Mouse (Mus musculus) kidney, adult 2 months (tissue): ENCODE measurements around the gene Tspan14.

Experiments used
- CTCF ChIP-seq: fragments of 200-500 bp; conservative IDR thresholded peaks from 2 replicates; pipeline ENCODE4 v1.5.1; 2011; ENCODE audit warnings: low read depth, mild to moderate bottlenecking, control low read depth, low read length, moderate library complexity, mixed read lengths; ENCODE audit not compliant: insufficient read depth, insufficient read length
- POLR2A ChIP-seq: fragments of 200-500 bp; IDR thresholded peaks from one replicate; pipeline ENCODE4 v1.6.1; 2011; ENCODE audit warnings: low read depth, low read length, control low read depth

DNA sequence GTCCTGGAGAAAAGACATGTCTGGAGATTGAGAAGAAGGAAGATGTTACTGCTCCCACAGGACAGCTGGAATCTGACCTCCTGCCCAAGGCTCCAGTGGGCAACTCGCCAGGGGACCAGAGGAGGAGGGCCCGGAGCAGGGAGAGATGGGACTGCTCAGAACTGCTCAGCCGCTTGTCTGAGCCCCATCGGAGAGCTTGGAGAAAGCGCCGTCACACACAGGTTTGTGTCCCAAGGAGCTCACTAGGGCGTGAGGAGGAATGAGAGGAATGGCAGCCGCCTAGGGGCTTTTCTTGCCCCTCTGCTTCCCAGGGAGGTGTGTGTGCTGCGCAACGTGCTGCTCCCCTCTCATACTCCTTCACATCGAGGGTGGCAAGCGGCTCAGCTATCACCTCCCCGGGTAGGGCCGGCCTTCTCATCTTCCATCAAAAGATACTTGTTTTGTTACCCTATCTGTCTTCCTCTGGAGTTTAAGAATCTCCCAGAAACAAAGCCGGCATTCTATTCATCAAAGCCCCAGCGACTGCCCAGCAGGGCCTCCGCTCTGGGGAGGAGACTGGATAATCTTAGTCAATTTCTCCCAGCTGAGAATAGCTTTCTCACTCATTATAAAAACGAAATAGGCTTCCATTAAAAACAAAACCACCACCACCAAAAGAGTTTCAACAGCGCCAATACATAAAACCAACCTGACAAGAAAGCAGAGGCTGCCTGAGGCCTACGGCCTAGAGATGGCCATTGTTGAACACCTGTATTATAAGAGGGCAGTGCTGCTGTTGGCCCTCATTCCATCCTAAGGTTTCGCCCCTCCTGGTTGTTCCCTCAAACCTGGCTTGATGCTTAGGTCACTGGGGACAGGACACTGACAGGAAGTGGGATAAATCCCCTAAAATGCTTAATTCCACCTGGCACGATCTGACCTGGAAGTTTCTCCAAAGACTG, 37.9 kb upstream of the Tspan14 start:
- no peak for TF ChIP-seq CTCF
- no peak for TF ChIP-seq POLR2A
